Comparison of ENCODE assay signal across 8 mouse cellular contexts in genomic region chr2:72285256-72285887, GRCm38 (mm10). TPM values are rescaled to one million over a fixed set of nuclear protein-coding genes. Genes with fewer than 3 reads are reported as not detected.
DNase-seq lines count a peak whose midpoint lies in the region; ATAC-seq lines count a peak whose summit lies in the region.

Gene Map3k20 (plus strand): TSS chr2:72285637.

- 4% methylated on average over 39 of the region's 50 CpGs for WGBS in intestine, embryonic 16.5 days
- 1% methylated on average over 50 of the region's 50 CpGs for WGBS in limb, embryonic 11.5 days
- 2% methylated on average over 48 of the region's 50 CpGs for WGBS in midbrain, embryonic 12.5 days

- peaks cover 19% of the 10 kb centered on the region for H3K4me1 ChIP-seq in intestine, embryonic 16.5 days (ENCODE audit: control insufficient read depth, insufficient read depth, low read length)
- no peaks in the 10 kb centered on the region for H3K4me1 ChIP-seq in limb, embryonic 11.5 days (ENCODE audit: control insufficient read depth, insufficient read depth, low read length)
- 0 out of 2 replicates have a peak, but pooled peaks cover 7% of the 10 kb centered on the region for H3K4me1 ChIP-seq in midbrain, embryonic 12.5 days

- no peaks in the 10 kb centered on the region for H3K36me3 ChIP-seq in intestine, embryonic 16.5 days (ENCODE audit: control insufficient read depth, insufficient read depth, low read length)
- H3K36me3 ChIP-seq in limb, embryonic 11.5 days (ENCODE audit: control insufficient read depth, insufficient read depth, low read length): no peaks in the 10 kb centered on the region
- H3K36me3 ChIP-seq in midbrain, embryonic 12.5 days: no peaks in the 10 kb centered on the region

- no peaks in the 10 kb centered on the region for H3K9me3 ChIP-seq in intestine, embryonic 16.5 days (ENCODE audit: control insufficient read depth, low read length)
- no peaks in the 10 kb centered on the region for H3K9me3 ChIP-seq in limb, embryonic 11.5 days (ENCODE audit: control insufficient read depth, low read length)
- H3K9me3 ChIP-seq in midbrain, embryonic 12.5 days: no peaks in the 10 kb centered on the region

- H3K4me3 ChIP-seq in intestine, embryonic 16.5 days (ENCODE audit: low read length): peak within 1 kb of the TSS; percentile 66
- H3K4me3 ChIP-seq in limb, embryonic 11.5 days (ENCODE audit: low read depth, low read length): peak within 1 kb of the TSS; percentile 64
- H3K4me3 ChIP-seq in midbrain, embryonic 12.5 days: peak within 1 kb of the TSS; percentile 93

- DNase-seq in left cerebral cortex, adult 11 months (ENCODE audit: low spot score): peak; percentile 15
- DNase-seq in left cerebral cortex, adult 8-10 months (ENCODE audit: low spot score in 2 of 2): no peak
- peak; percentile 88 for DNase-seq in embryo, embryonic 11 days
- DNase-seq in gonadal fat pad, adult 2 months (ENCODE audit: low read depth): no peak
- DNase-seq in limb, embryonic 11.5 days (ENCODE audit: low spot score): peak; percentile 83
- DNase-seq in spleen, postnatal 14 days (ENCODE audit: low spot score in 2 of 2): peak; percentile 59 to 73

- peak within 1 kb of the TSS; percentile 66 for H3K4me2 ChIP-seq in intestine, embryonic 16.5 days (ENCODE audit: low read depth, low read length)
- H3K4me2 ChIP-seq in limb, embryonic 11.5 days (ENCODE audit: low read depth, severe bottlenecking): peak within 1 kb of the TSS; percentile 74
- H3K4me2 ChIP-seq in midbrain, embryonic 12.5 days (replicated peaks): peak within 1 kb of the TSS; percentile 94

- H3K27ac ChIP-seq in intestine, embryonic 16.5 days (ENCODE audit: low read length): peak within 1 kb of the TSS; percentile 55
- H3K27ac ChIP-seq in limb, embryonic 11.5 days (replicated peaks; ENCODE audit: low read depth, low read length): 0 out of 2 replicates have a peak within 1 kb of the TSS, but pooled peaks have one; percentile 14
- no peak within 1 kb of the TSS for H3K27ac ChIP-seq in midbrain, embryonic 12.5 days (replicated peaks)

- peak within 1 kb of the TSS; percentile 87 for H3K9ac ChIP-seq in intestine, embryonic 16.5 days (ENCODE audit: low read depth, low read length)
- peak within 1 kb of the TSS; percentile 91 for H3K9ac ChIP-seq in limb, embryonic 11.5 days (ENCODE audit: low read length)
- peak within 1 kb of the TSS; percentile 85 for H3K9ac ChIP-seq in midbrain, embryonic 12.5 days (replicated peaks)

- ATAC-seq in intestine, embryonic 16.5 days: peak; percentile 88
- peak; percentile 67; the same call in 1 of the 2 replicates for ATAC-seq in limb, embryonic 11.5 days (ENCODE audit: insufficient number of reproducible peaks, low FRiP score, low TSS enrichment, low read depth)
- peak; percentile 85 for ATAC-seq in midbrain, embryonic 12.5 days (ENCODE audit: low FRiP score, low read depth)

- no peaks in the 10 kb centered on the region for H3K27me3 ChIP-seq in intestine, embryonic 16.5 days (replicated peaks; ENCODE audit: control insufficient read depth, insufficient read depth, low read length)
- H3K27me3 ChIP-seq in limb, embryonic 11.5 days (ENCODE audit: control insufficient read depth, insufficient read depth, low read length): no peaks in the 10 kb centered on the region
- H3K27me3 ChIP-seq in midbrain, embryonic 12.5 days: peaks cover 20% of the 10 kb centered on the region; the same call in 1 of the 2 replicates

RNA-seq across cellular contexts. Expression of gene Map3k20, which starts in this region (rescaled TPM):
- total RNA-seq in left cerebral cortex, adult 8-10 months (2022): 10 to 100 TPM in 2 of 4 experiments, 1 to 10 TPM in 2; 8.7 to 13.5 (median 10.0) TPM
- polyA plus RNA-seq in gonadal fat pad, adult 2 months (2012; rRNA removed): 14.9 and 15.4 TPM in 2 replicates
- polyA plus RNA-seq in intestine, embryonic 16.5 days (2015; fragmentation: Nextera tagmentation; extraction: Ambion mirVana): 13.8 and 14.8 TPM in 2 replicates
- 10.1 and 10.6 TPM in 2 replicates for polyA plus RNA-seq in limb, embryonic 11.5 days (2014; fragmentation: Nextera tagmentation; extraction: Ambion mirVana)
- 8.6 and 9.3 TPM in 2 replicates for polyA plus RNA-seq in midbrain, embryonic 12.5 days (2016; fragmentation: Nextera tagmentation; extraction: Ambion mirVana)

Comparison
In these comparisons a context has a peak if more than half of its experiments do, and no peak if none do; other contexts are left out.
1. DNase-seq: peak in left cerebral cortex, adult 11 months (single experiment), embryo, embryonic 11 days (single experiment), limb, embryonic 11.5 days (single experiment) and spleen, postnatal 14 days (2 of 2); none in left cerebral cortex, adult 8-10 months (0 of 2) and gonadal fat pad, adult 2 months (single experiment).
2. Peak in every context shown above with its lines, with median percentiles within 50 percentile points of each other: ATAC-seq, H3K4me2 ChIP-seq, H3K4me3 ChIP-seq and H3K9ac ChIP-seq.